Mouse (Mus musculus) WW6 (cell line): ENCODE results near the gene Efemp1.

ENCODE experiments used
- DNase-seq: peaks from one replicate; pipeline ENCODE4 v3.0.0-alpha.2; 2013; ENCODE audit warnings: low read depth, low spot score

Gene Efemp1

GRCm38 (mm10) chr11:28853102-28853800 is at the start of gene Efemp1:
Gene Efemp1, plus strand, starts transcription at chr11:28853204.
- DNase-seq: peak; percentile 48

- DNase-seq: no peak
Measured at GRCm38 (mm10) chr11:28808685-28809084, 44.3 kb upstream of the Efemp1 start.

- no peak for DNase-seq
Measured at GRCm38 (mm10) chr11:28811874-28812273, 41.1 kb upstream of the Efemp1 start.

- no peak for DNase-seq
Measured at GRCm38 (mm10) chr11:28812564-28812963, 40.4 kb upstream of the Efemp1 start.

GRCm38 (mm10) chr11:28817405-28817804 is 35.6 kb upstream of the Efemp1 start:
- DNase-seq: no peak

GRCm38 (mm10) chr11:28826950-28827349 is 26.1 kb upstream of the Efemp1 start:
- no peak for DNase-seq

- DNase-seq: no peak
Measured at GRCm38 (mm10) chr11:28833809-28834208, 19.2 kb upstream of the Efemp1 start.

- DNase-seq: no peak
Measured at GRCm38 (mm10) chr11:28835141-28835540, 17.9 kb upstream of the Efemp1 start.

GRCm38 (mm10) chr11:28849841-28850240 is 3.2 kb upstream of the Efemp1 start:
- no peak for DNase-seq

GRCm38 (mm10) chr11:28851645-28852044 is 1.4 kb upstream of the Efemp1 start:
- no peak for DNase-seq

- no peak for DNase-seq
Measured at GRCm38 (mm10) chr11:28852361-28852919, 564 bp upstream of the Efemp1 start.

- DNase-seq: no peak
Measured at GRCm38 (mm10) chr11:28859125-28859524, 6.1 kb downstream of the Efemp1 start.

- DNase-seq: no peak
Measured at GRCm38 (mm10) chr11:28869129-28869528, 16.1 kb downstream of the Efemp1 start.

GRCm38 (mm10) chr11:28881381-28881976 is 28.5 kb downstream of the Efemp1 start:
- no peak for DNase-seq

GRCm38 (mm10) chr11:28883106-28883505 is 30.1 kb downstream of the Efemp1 start:
- DNase-seq: no peak

GRCm38 (mm10) chr11:28889538-28889937 is 36.5 kb downstream of the Efemp1 start:
- no peak for DNase-seq

GRCm38 (mm10) chr11:28891515-28891914 is 38.5 kb downstream of the Efemp1 start:
- DNase-seq: no peak

- no peak for DNase-seq
Measured at GRCm38 (mm10) chr11:28899420-28899819, 46.4 kb downstream of the Efemp1 start.

GRCm38 (mm10) chr11:28904596-28904995 is 51.6 kb downstream of the Efemp1 start:
- DNase-seq: no peak

- no peak for DNase-seq
Measured at GRCm38 (mm10) chr11:28906288-28906687, 53.3 kb downstream of the Efemp1 start.

- no peak for DNase-seq
Measured at GRCm38 (mm10) chr11:28908908-28909545, 56.0 kb downstream of the Efemp1 start.

GRCm38 (mm10) chr11:28912469-28913138 is 59.6 kb downstream of the Efemp1 start:
- no peak for DNase-seq
